Mouse (Mus musculus) liver, postnatal 0 days (tissue): ENCODE measurements around the gene Tspo.

ENCODE experiments used
- CTCF ChIP-seq: sonication (generic); IDR thresholded peaks from 2 replicates; pipeline ENCODE4 v1.5.1; 2016; ENCODE audit warnings: antibody characterized with exemption, low read depth
- EP300 ChIP-seq: IDR thresholded peaks from 2 replicates; pipeline ENCODE4 v1.6.1; 2016; ENCODE audit warnings: antibody characterized with exemption, low read depth, mild to moderate bottlenecking

GRCm38 (mm10) chr15:83565434-83565833 lies 2.0 kb downstream of the Tspo start:
- TF ChIP-seq CTCF (no peak), EP300 (no peak)
